Mouse (Mus musculus) left cerebral cortex, adult 2 months (tissue): Measurements from ENCODE around the gene Obox3. TPM values are rescaled to one million over a fixed set of nuclear protein-coding genes. Genes with fewer than 3 reads are reported as not detected.
A peak's percentile ranks its signal among the peaks of the same experiment; 100 is the strongest.
"Not testable (repeated sequence)": the region's sequence is repeated elsewhere in the genome, so short reads cannot be mapped to it uniquely, and the experiment has no call there.

ENCODE experiments used
- DNase-seq, 2 experiments: peaks; one replicate each; pipeline ENCODE4 v3.0.0; 2021 to 2022; ENCODE audit warnings: low spot score in 2 of 2, mixed read lengths in 1 of 2; ENCODE audit errors: extremely low spot score in 1 of 2
- H3K27ac ChIP-seq: fragments of 200-600 bp; 2 replicates; pipeline ENCODE4 v1.8.1; 2022
- H3K4me3 ChIP-seq: fragments of 200-600 bp; 2 replicates; pipeline ENCODE4 v1.8.1; 2022
- intact Hi-C: fragments of 180-260 bp; cut with DNase I; formaldehyde crosslinking; loops from one replicate; pipeline ENCODE4 v1.15.1; 2025
- long read RNA-seq, 2 experiments: library from polyadenylated mRNA; stranded (forward); transcript quantifications; one replicate each; pipeline ENCODE4 v2.0.0; 2021; ENCODE audit warnings: borderline mapping rate in 2 of 2
- total RNA-seq, 2 experiments: library from RNA; stranded (reverse); gene quantifications; 2 replicates each; pipeline ENCODE4 v1.2.3; 2021

The Obox3 gene
- total RNA-seq = not detected
- long read RNA-seq, experiment 1 = 0 reads
- long read RNA-seq, experiment 2 = 0 reads

GRCm38 (mm10) chr7:15639802-15640201, at the start of gene Obox3:
Obox3 (minus strand) TSS chr7:15639902.
- intact Hi-C loops, H3K27ac ChIP-seq, DNase-seq, H3K4me3 ChIP-seq: not testable (repeated sequence)

DNA sequence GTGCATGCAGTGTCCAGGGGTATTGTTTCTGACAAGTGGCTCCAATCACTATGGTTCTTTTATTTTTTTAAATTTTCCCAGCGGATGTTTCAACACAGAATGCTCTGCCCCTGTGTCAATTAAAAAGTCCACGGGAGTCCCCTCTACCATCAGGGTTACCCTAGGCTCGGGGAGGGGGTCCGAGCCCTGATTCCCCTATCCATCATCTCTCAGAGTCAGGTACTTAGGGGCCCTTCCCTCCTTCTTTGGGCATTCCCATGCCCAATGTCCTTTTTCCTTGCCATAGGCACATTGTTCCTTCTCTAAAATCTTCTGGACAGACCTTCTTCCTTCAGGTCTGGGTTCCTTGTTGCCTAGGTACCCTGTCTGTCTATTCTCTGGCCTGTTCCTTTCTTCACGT, 130.3 kb downstream of the Obox3 start:
- intact Hi-C loops, H3K4me3 ChIP-seq, H3K27ac ChIP-seq: not testable (repeated sequence)
- peak in 1 of 2 experiments; percentile 4 for DNase-seq

Other genes starting within 250 kb of the Obox3 start
- gene Obox5, start 110.2 kb upstream of the Obox3 start, total RNA-seq = not detected
- not detected for gene Obox6, start 199.8 kb upstream of the Obox3 start, total RNA-seq
- not detected for gene Crx, start 240.1 kb upstream of the Obox3 start, total RNA-seq
- under 1 TPM in 1 of 2 experiments, not detected in 1; 0.29 TPM for gene Crxos, start 242.7 kb upstream of the Obox3 start, total RNA-seq